Mouse (Mus musculus) liver, embryonic 14.5 days (tissue): ENCODE data around the gene Gm10197. TPM values are rescaled to one million over a fixed set of nuclear protein-coding genes. Genes with fewer than 3 reads are reported as not detected.
"Not testable (repeated sequence)": the region's sequence is repeated elsewhere in the genome, so short reads cannot be mapped to it uniquely, and the experiment has no call there.

Experiments used
- ATAC-seq: fragments of 200-750 bp; cut with Nextera tagmentation; 2 replicates; pipeline ENCODE4 v1.8.0; 2017; ENCODE audit warnings: moderate number of reproducible peaks, mild to moderate bottlenecking, moderate library complexity; ENCODE audit not compliant: insufficient read depth
- DNase-seq, 3 experiments: peaks; one replicate each; pipeline ENCODE4 v3.0.0-alpha.2; 2012 to 2013; ENCODE audit warnings: low read depth in 3 of 3, low spot score in 3 of 3
- H3K27ac ChIP-seq: fragments of 300-500 bp; sonication (generic); 2 replicates; pipeline ENCODE4 v1.5.1; 2014; ENCODE audit warnings: moderate library complexity, mild to moderate bottlenecking, control low read depth, inconsistent platforms
- H3K27me3 ChIP-seq: fragments of 300-500 bp; sonication (generic); 2 replicates; pipeline ENCODE4 v1.6.1; 2014; ENCODE audit warnings: mild to moderate bottlenecking, low read length, moderate library complexity; ENCODE audit not compliant: control insufficient read depth, insufficient read depth
- H3K36me3 ChIP-seq: fragments of 300-500 bp; sonication (generic); replicated peaks from 2 replicates; pipeline ENCODE4 v1.6.1; 2014; ENCODE audit warnings: low read depth; ENCODE audit not compliant: control insufficient read depth, insufficient read depth
- H3K4me1 ChIP-seq, 2 experiments: fragments of 200-500 bp in 1 of 2; fragments of 300-500 bp in 1 of 2; sonication (generic) in 1 of 2; replicated peaks; 2 replicates each; pipeline ENCODE4 v1.6.1; 2012 to 2014; ENCODE audit warnings: antibody characterized with exemption in 1 of 2, inconsistent platforms in 1 of 2, low read length in 1 of 2; ENCODE audit not compliant: control insufficient read depth in 2 of 2, insufficient read depth in 2 of 2
- H3K4me2 ChIP-seq: fragments of 300-500 bp; sonication (generic); 2 replicates; pipeline ENCODE4 v1.6.1; 2014; ENCODE audit warnings: low read depth, mild to moderate bottlenecking, control low read depth, moderate library complexity
- H3K4me3 ChIP-seq, 2 experiments: fragments of 200-500 bp in 1 of 2; fragments of 300-500 bp in 1 of 2; sonication (generic) in 1 of 2; 2 replicates each; pipeline ENCODE4 v1.5.1; 2012 to 2014; ENCODE audit warnings: low read depth in 2 of 2, low read length in 2 of 2, mild to moderate bottlenecking in 2 of 2, control low read depth in 1 of 2, inconsistent platforms in 1 of 2, moderate library complexity in 1 of 2; ENCODE audit not compliant: insufficient read depth in 1 of 2
- H3K9ac ChIP-seq: fragments of 300-500 bp; sonication (generic); replicated peaks from 2 replicates; pipeline ENCODE4 v1.6.1; 2014; ENCODE audit warnings: mild to moderate bottlenecking, control low read depth, moderate library complexity
- H3K9me3 ChIP-seq: fragments of 300-500 bp; sonication (generic); 2 replicates; pipeline ENCODE4 v1.6.1; 2016; ENCODE audit warnings: low read length, mixed read lengths; ENCODE audit not compliant: control insufficient read depth
- CTCF ChIP-seq: IDR thresholded peaks from 2 replicates; pipeline ENCODE4 v1.5.1; 2016; ENCODE audit warnings: antibody characterized with exemption, low read depth, control low read depth
- EP300 ChIP-seq: IDR thresholded peaks from 2 replicates; pipeline ENCODE4 v1.6.1; 2016; ENCODE audit warnings: antibody characterized with exemption, low read depth
- WGBS: fragments of 180-500 bp; shearing (Covaris S2); extraction: QIAGEN DNeasy Blood & Tissue Kit; methylation state at CpG from one replicate; pipeline ENCODE4 v1.1.7; 2014; ENCODE audit not compliant: insufficient replicate concordance; 5-methylcytosine and 5-hydroxymethylcytosine counted together
- polyA plus RNA-seq, 2 experiments: library from polyadenylated mRNA; depleted of rRNA in 1 of 2; stranded (reverse) in 1 of 2; unstranded in 1 of 2; fragments of >200 nt; fragmentation: Nextera tagmentation in 1 of 2; extraction: Ambion mirVana in 1 of 2; gene quantifications; 2 replicates each; pipeline versions ENCODE4 v1.2.1 to v1.2.3; 2012 to 2014

Gm10197 gene
- polyA plus RNA-seq, 2 experiments: not detected

- TF ChIP-seq EP300 (no peak), CTCF (no peak; the same call in 1 of the 2 replicates)
- DNase-seq: no peak
- Histone ChIP-seq H3K27ac (no peak overlapping the region), H3K4me1 (peaks cover 0 to 3% of the 10 kb centered on the region in 2 experiments; a peak in 1 of 4 replicates), H3K9me3 (no peaks in the 10 kb centered on the region), H3K9ac (no peak overlapping the region), H3K4me3 (no peak overlapping the region), H3K27me3 (no peaks in the 10 kb centered on the region), H3K36me3 (no peaks in the 10 kb centered on the region), H3K4me2 (no peak overlapping the region)
- ATAC-seq: no peak
- 63% methylated on average over 16 of the region's 16 CpGs for WGBS
Measured at GRCm38 (mm10) chr19:53400332-53401110, 29.0 kb upstream of the Gm10197 start.

GRCm38 (mm10) chr19:53399213-53399612 lies 27.6 kb upstream of the Gm10197 start:
- H3K36me3 ChIP-seq: no peaks in the 10 kb centered on the region
- no peaks in the 10 kb centered on the region for H3K9me3 ChIP-seq
- no peak overlapping the region for H3K4me3 ChIP-seq
- no peak overlapping the region for H3K27ac ChIP-seq
- TF ChIP-seq CTCF: no peak
- no peak for TF ChIP-seq EP300
- no peak overlapping the region for H3K4me2 ChIP-seq
- WGBS: 35% methylated on average over 4 of the region's 4 CpGs
- H3K27me3 ChIP-seq: no peaks in the 10 kb centered on the region
- no peak for DNase-seq
- H3K4me1 ChIP-seq: peaks cover 0 to 5% of the 10 kb centered on the region in 2 experiments; a peak in 2 of 4 replicates
- H3K9ac ChIP-seq: no peak overlapping the region
- no peak for ATAC-seq

- H3K36me3 ChIP-seq: no peaks in the 10 kb centered on the region
- no peak overlapping the region for H3K4me3 ChIP-seq
- H3K27ac ChIP-seq: no peak overlapping the region
- 65% methylated on average over 12 of the region's 12 CpGs for WGBS
- DNase-seq (no peak), ATAC-seq (no peak)
- no peaks in the 10 kb centered on the region for H3K9me3 ChIP-seq
- no peak overlapping the region for H3K9ac ChIP-seq
- H3K4me2 ChIP-seq: no peak overlapping the region
- H3K4me1 ChIP-seq: peaks cover 0 to 3% of the 10 kb centered on the region in 2 experiments; a peak in 2 of 4 replicates
- no peak for TF ChIP-seq EP300
- TF ChIP-seq CTCF: no peak
- H3K27me3 ChIP-seq: no peaks in the 10 kb centered on the region
Measured at GRCm38 (mm10) chr19:53397451-53398233, 26.1 kb upstream of the Gm10197 start.

- H3K4me1 ChIP-seq: peaks cover 9 to 15% of the 10 kb centered on the region in 2 experiments
- WGBS: 46% methylated on average over 5 of the region's 5 CpGs
Measured at GRCm38 (mm10) chr19:53395805-53396204, 24.2 kb upstream of the Gm10197 start.

GRCm38 (mm10) chr19:53394956-53395355 lies 23.4 kb upstream of the Gm10197 start:
- WGBS: 56% methylated on average over 3 of the region's 3 CpGs
- not testable (repeated sequence) for H3K36me3 ChIP-seq, ATAC-seq, H3K9me3 ChIP-seq, H3K27me3 ChIP-seq, H3K9ac ChIP-seq, H3K27ac ChIP-seq, H3K4me3 ChIP-seq, DNase-seq, H3K4me2 ChIP-seq
- peaks cover 9 to 15% of the 10 kb centered on the region in 2 experiments for H3K4me1 ChIP-seq

More at GRCm38 (mm10) chr19:53395805-53396204, 24.2 kb upstream of the Gm10197 start:
- not testable (repeated sequence) for H3K27ac ChIP-seq, H3K9me3 ChIP-seq, DNase-seq, H3K36me3 ChIP-seq, H3K9ac ChIP-seq, H3K27me3 ChIP-seq, ATAC-seq, H3K4me2 ChIP-seq, H3K4me3 ChIP-seq
